Mouse (Mus musculus) lung, embryonic 15.5 days (tissue): ENCODE results near the gene Mrpl12. TPM values are rescaled to one million over a fixed set of nuclear protein-coding genes. Genes with fewer than 3 reads are reported as not detected.

ENCODE experiments used
- ATAC-seq: fragments of 200-750 bp; cut with Nextera tagmentation; 2 replicates; pipeline ENCODE4 v1.8.0; 2017; ENCODE audit warnings: moderate number of reproducible peaks, borderline replicate concordance; ENCODE audit not compliant: low FRiP score, low TSS enrichment; ENCODE audit errors: extremely low read depth
- H3K27ac ChIP-seq: fragments of 300-500 bp; sonication (generic); 2 replicates; pipeline ENCODE4 v1.5.1; 2015; ENCODE audit warnings: moderate library complexity, mild to moderate bottlenecking, inconsistent platforms
- H3K27me3 ChIP-seq: fragments of 300-500 bp; sonication (generic); 2 replicates; pipeline ENCODE4 v1.6.1; 2015; ENCODE audit warnings: inconsistent platforms
- H3K36me3 ChIP-seq: fragments of 300-500 bp; sonication (generic); 2 replicates; pipeline ENCODE4 v1.6.1; 2015; ENCODE audit warnings: inconsistent platforms
- H3K4me1 ChIP-seq: fragments of 300-500 bp; sonication (generic); 2 replicates; pipeline ENCODE4 v1.6.1; 2015; ENCODE audit warnings: inconsistent platforms
- H3K4me2 ChIP-seq: fragments of 300-500 bp; sonication (generic); 2 replicates; pipeline ENCODE4 v1.6.1; 2015; ENCODE audit warnings: inconsistent platforms, mild to moderate bottlenecking, moderate library complexity
- H3K4me3 ChIP-seq: fragments of 300-500 bp; sonication (generic); 2 replicates; pipeline ENCODE4 v1.5.1; 2015; ENCODE audit warnings: mild to moderate bottlenecking, inconsistent platforms
- H3K9ac ChIP-seq: fragments of 300-500 bp; sonication (generic); 2 replicates; pipeline ENCODE4 v1.6.1; 2015; ENCODE audit warnings: inconsistent platforms
- H3K9me3 ChIP-seq: fragments of 300-500 bp; sonication (generic); 2 replicates; pipeline ENCODE4 v1.6.1; 2016; ENCODE audit warnings: inconsistent platforms
- WGBS: fragments of 180-500 bp; shearing (Covaris S2); methylation state at CpG from one replicate; pipeline ENCODE4 v1.1.7; 2015; 5-methylcytosine and 5-hydroxymethylcytosine counted together
- polyA plus RNA-seq: library from polyadenylated mRNA; unstranded; fragments of >200 nt; fragmentation: Nextera tagmentation; extraction: Ambion mirVana; gene quantifications from 2 replicates; pipeline ENCODE4 v1.2.1, GENCODE M21; 2015

Mrpl12 gene
- polyA plus RNA-seq, 1 experiment from 2014 or later, result 125 TPM

DNA sequence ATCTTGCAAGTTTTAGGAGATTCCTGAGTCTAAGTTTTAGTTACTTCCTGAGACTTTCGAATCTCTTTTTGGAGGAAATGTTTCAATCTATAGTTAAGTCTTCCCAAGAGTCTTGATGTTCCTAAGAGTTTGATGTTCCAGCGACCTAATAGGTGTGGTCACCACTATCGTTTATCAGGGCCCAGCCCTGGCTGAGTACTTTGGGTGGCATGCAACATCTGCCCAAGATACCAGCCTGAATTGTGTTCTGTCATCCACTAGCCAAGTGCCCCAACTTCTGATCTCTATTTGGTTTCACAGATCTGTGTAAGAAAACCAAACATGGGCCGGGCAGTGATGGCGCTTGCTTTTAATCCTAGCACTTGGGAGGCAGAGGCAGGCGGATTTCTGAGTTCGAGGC is 29.0 kb upstream of the Mrpl12 start:
- H3K9ac ChIP-seq, result no peak overlapping the region
- H3K27ac ChIP-seq, result no peak overlapping the region
- ATAC-seq, result no peak
- 88% methylated on average over 7 of the region's 7 CpGs for WGBS
- no peak overlapping the region for H3K4me3 ChIP-seq
- H3K4me2 ChIP-seq, result no peak overlapping the region
- H3K36me3 ChIP-seq, result peaks cover 13% of the 10 kb centered on the region; the same call in 1 of the 2 replicates
- H3K27me3 ChIP-seq, result no peaks in the 10 kb centered on the region
- H3K9me3 ChIP-seq, result no peaks in the 10 kb centered on the region
- H3K4me1 ChIP-seq, result peaks cover 20% of the 10 kb centered on the region

GRCm38 (mm10) chr11:120457370-120457769 is 27.0 kb upstream of the Mrpl12 start:
- Histone ChIP-seq H3K27me3 (no peaks in the 10 kb centered on the region), H3K4me1 (peaks cover 20% of the 10 kb centered on the region), H3K4me2 (peak overlapping the region; percentile 90), H3K4me3 (peak overlapping the region; percentile 87), H3K9me3 (no peaks in the 10 kb centered on the region), H3K36me3 (peaks cover 31% of the 10 kb centered on the region), H3K9ac (peak overlapping the region; percentile 93), H3K27ac (peak overlapping the region; percentile 73)
- WGBS, result 18% methylated on average over 14 of the region's 14 CpGs
- ATAC-seq, result no peak

DNA sequence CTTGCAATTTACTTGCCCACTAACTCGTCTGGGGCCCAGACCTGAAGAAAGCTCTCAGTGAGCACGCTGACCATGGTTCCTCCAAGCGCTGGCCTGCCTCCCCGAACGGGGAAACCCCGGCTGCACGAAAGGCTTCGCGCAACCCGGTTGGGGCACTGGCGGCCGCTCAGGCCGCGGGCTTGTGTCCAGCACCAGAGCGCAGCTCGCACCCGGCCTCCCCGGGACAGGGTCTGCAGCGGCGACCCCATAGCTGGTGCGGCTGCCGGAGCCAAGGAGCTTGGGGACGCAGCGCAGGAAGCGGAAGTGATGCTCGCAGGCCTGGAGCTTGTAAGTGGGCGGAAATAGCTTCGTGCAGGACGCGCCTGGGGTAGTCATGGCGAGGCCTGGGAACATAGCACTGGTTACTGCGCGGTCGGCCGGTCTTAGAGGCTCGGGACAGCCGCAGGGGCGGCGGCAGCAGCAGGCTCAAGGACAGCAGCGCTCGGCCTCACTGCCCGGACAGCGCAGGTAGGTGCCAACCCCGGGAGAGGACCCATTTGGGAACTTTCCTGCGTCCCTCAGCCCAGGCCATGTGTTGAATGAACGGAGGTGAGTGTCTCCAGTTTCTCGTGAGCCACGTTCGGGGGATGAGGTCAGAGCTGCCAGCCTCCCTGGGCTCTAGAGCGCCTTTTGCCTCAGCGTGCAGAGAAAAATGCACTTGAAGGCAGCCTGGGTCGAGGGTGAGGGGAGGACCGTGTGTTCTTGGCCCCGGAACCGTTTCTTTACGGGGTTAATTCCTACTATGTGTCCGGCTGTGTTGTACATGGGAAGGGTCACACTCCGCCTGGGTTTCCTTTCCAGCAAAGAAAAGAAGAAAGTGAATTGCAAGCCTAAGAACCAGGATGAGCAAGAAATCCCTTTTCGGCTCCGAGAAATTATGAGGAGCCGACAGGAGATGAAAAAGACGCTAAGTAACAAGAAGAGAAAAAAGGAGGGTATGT is 26.4 kb upstream of the Mrpl12 start, which contains the start of the genes Oxld1 and Ccdc137:
Gene Oxld1, minus strand, starts transcription at position 297 of the 980 bp plus-strand sequence.
Gene Ccdc137, plus strand, starts transcription at position 344 of the 980 bp plus-strand sequence.
- peak; percentile 91 for ATAC-seq
- Histone ChIP-seq H3K4me2 (peak within 1 kb of the TSS; percentile 90), H3K9ac (peak within 1 kb of the TSS; percentile 93), H3K9me3 (no peaks in the 10 kb centered on the region), H3K4me3 (peak within 1 kb of the TSS; percentile 87), H3K27ac (peak within 1 kb of the TSS; percentile 73), H3K4me1 (peaks cover 20% of the 10 kb centered on the region), H3K36me3 (peaks cover 38% of the 10 kb centered on the region), H3K27me3 (no peaks in the 10 kb centered on the region)
- 3% methylated on average over 62 of the region's 62 CpGs for WGBS

DNA sequence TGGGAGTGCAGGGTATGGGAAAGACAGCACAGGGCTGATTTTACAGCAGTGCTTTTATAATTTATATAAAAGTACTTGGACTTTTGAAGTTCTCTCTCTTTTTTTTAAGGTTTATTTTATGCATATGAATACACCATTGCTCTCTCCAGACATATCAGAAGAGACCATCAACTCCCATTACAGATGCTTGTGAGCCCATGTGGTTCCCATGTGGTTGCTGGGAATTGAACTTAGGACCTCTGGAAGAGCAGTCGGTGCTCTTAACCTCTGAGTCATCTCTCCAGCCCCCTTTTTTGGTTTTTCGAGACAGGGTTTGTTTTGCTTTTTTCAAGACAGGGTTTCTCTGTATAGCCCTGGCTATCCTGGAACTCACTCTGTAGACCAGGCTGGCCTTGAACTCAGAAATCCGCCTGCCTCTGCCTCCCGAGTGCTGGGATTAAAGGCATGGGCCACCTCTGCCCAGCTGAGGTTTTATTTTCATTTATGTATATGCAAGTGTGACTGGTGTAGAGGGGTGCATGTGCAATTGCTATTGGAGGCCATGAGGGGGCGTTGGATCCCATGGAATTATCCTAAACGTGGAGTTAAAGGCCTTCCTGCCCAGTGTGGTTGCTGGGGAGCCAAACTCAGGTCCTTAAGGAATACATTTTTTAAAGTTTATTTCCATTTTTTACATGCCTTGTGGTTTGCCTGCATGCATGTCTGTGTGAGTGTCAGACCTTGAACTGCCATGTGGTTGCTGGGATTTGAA is 25.4 kb upstream of the Mrpl12 start:
- 60% methylated on average over 6 of the region's 6 CpGs for WGBS
- Histone ChIP-seq H3K36me3 (peaks cover 44% of the 10 kb centered on the region), H3K9ac (peak overlapping the region; percentile 93), H3K27me3 (no peaks in the 10 kb centered on the region), H3K4me2 (peak overlapping the region; percentile 90), H3K4me3 (peak overlapping the region; percentile 87), H3K27ac (no peak overlapping the region), H3K4me1 (peaks cover 20% of the 10 kb centered on the region), H3K9me3 (no peaks in the 10 kb centered on the region)
- ATAC-seq, result no peak

DNA sequence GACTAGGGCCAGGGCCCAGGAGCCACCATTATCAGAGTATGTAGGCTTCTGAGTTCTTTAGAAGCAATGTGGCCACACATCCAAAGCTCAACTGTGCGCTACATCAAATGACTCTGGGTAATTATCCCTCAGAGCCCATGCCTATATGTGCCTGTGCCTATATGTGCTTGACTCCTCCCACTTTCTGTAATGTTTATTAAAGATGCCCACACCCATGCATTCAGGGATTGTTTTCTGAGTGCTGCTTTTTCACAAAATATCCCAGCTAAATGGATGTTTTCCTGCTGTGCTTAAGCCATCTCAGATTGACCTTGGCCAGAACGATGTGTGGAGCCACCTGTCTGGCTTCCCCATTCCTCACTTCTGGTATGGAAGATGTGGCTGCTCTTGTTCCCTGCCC is 20.9 kb upstream of the Mrpl12 start:
- no peaks in the 10 kb centered on the region for H3K9me3 ChIP-seq
- peaks cover 55% of the 10 kb centered on the region for H3K36me3 ChIP-seq
- H3K9ac ChIP-seq, result no peak overlapping the region
- no peaks in the 10 kb centered on the region for H3K27me3 ChIP-seq
- H3K27ac ChIP-seq, result no peak overlapping the region
- H3K4me2 ChIP-seq, result no peak overlapping the region
- 83% methylated on average over 2 of the region's 2 CpGs for WGBS
- no peak overlapping the region for H3K4me3 ChIP-seq
- ATAC-seq, result no peak
- H3K4me1 ChIP-seq, result peaks cover 27% of the 10 kb centered on the region

DNA sequence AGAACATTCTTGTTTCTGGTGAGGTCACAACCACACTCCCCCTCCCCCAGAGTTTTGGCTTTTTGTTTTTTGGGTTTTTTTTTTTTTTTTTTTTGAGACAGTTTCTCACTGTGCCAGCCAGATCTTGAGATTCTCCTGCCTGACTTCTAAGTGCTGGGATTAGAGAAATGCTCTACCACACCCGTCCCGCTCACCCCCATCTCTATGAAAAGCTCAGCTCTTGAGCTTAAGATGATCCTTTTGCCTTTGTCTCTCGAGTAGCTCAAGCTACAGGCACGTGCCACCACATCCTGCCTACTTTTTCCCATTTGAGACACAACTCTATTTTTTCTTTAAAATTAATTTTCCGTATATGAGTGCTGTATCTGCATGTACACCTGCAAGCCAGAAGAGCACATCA is 20.0 kb upstream of the Mrpl12 start:
- 83% methylated on average over 5 of the region's 5 CpGs for WGBS
- ATAC-seq, result no peak

GRCm38 (mm10) chr11:120465521-120465920 is 18.9 kb upstream of the Mrpl12 start:
- H3K4me3 ChIP-seq, result 0 out of 2 replicates have a peak overlapping the region, but pooled peaks have one; percentile 96

More for the DNA sequence above, 20.0 kb upstream of the Mrpl12 start:
- H3K9ac ChIP-seq, result no peak overlapping the region
- no peaks in the 10 kb centered on the region for H3K27me3 ChIP-seq
- no peak overlapping the region for H3K27ac ChIP-seq
- peaks cover 54% of the 10 kb centered on the region for H3K36me3 ChIP-seq
- H3K4me2 ChIP-seq, result no peak overlapping the region
- H3K4me3 ChIP-seq, result no peak overlapping the region
- peaks cover 22% of the 10 kb centered on the region for H3K4me1 ChIP-seq
- H3K9me3 ChIP-seq, result no peaks in the 10 kb centered on the region

GRCm38 (mm10) chr11:120467051-120467735 is 17.2 kb upstream of the Mrpl12 start, which contains the start of gene Arl16:
Gene Arl16 (minus strand): TSS chr11:120467607.
- Histone ChIP-seq H3K27ac (peak within 1 kb of the TSS; percentile 29; the same call in 1 of the 2 replicates), H3K36me3 (peaks cover 57% of the 10 kb centered on the region), H3K9ac (peak within 1 kb of the TSS; percentile 92), H3K9me3 (no peaks in the 10 kb centered on the region), H3K4me3 (peak within 1 kb of the TSS; percentile 96), H3K4me2 (peak within 1 kb of the TSS; percentile 84), H3K4me1 (peaks cover 20% of the 10 kb centered on the region), H3K27me3 (no peaks in the 10 kb centered on the region)
- ATAC-seq, result peak; percentile 100
- under 1% methylated on average over 54 of the region's 54 CpGs for whole genome bisulfite sequencing

More at GRCm38 (mm10) chr11:120465521-120465920, 18.9 kb upstream of the Mrpl12 start:
- no peak for ATAC-seq
- Histone ChIP-seq H3K27me3 (no peaks in the 10 kb centered on the region), H3K27ac (no peak overlapping the region), H3K4me1 (peaks cover 20% of the 10 kb centered on the region), H3K9me3 (no peaks in the 10 kb centered on the region), H3K4me2 (0 out of 2 replicates have a peak overlapping the region, but pooled peaks have one; percentile 84), H3K9ac (no peak overlapping the region), H3K36me3 (peaks cover 56% of the 10 kb centered on the region)
- WGBS, result 85% methylated on average over 4 of the region's 4 CpGs

DNA sequence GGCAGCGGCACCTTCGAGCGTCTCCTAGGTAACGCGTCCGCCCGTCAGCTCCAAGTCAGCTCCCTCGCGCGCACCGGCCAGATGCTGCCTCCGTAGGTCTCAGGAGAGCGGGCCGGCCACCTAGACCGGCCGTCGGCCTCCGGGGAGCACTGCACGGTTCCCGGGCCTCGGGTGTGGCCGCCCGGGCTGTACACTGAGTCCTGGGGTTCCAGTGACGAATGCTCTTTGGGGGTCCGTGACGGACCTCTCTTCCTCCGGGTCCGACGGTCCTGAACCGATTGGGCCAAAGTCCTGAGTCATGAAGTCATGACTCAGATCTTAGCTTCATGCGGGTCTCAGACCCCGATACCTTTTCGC is 16.7 kb upstream of the Mrpl12 start:
- H3K36me3 ChIP-seq, result peaks cover 57% of the 10 kb centered on the region
- WGBS, result under 1% methylated on average over 33 of the region's 33 CpGs
- H3K9me3 ChIP-seq, result no peaks in the 10 kb centered on the region
- peaks cover 20% of the 10 kb centered on the region for H3K4me1 ChIP-seq
- peak overlapping the region; percentile 81 for H3K4me2 ChIP-seq
- no peak for ATAC-seq
- peak overlapping the region; percentile 92 for H3K9ac ChIP-seq
- H3K27ac ChIP-seq, result 0 out of 2 replicates have a peak overlapping the region, but pooled peaks have one; percentile 3
- peak overlapping the region; percentile 96 for H3K4me3 ChIP-seq
- H3K27me3 ChIP-seq, result no peaks in the 10 kb centered on the region

DNA sequence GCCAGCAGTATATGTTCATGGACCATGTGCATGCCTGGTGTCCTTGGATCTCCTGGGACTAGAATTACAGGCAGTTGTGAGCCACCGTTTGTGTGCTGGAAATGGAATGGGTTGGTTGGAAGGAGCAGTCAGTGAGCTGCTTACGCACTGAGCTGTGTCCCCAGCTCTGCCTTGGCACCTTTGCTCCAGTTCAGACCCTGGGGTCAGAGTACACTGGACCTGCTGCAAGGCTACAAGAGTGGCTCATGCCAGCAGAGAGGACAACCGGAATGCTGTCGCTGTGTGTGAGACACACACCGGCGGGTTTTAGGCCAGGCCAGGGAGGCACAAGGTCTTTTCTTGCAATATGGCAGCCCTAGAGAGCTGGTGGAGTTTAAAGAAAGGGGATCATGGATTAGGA is 12.4 kb upstream of the Mrpl12 start:
- no peak for ATAC-seq
- no peak overlapping the region for H3K4me2 ChIP-seq
- H3K27me3 ChIP-seq, result no peaks in the 10 kb centered on the region
- WGBS, result 92% methylated on average over 6 of the region's 6 CpGs
- peaks cover 10% of the 10 kb centered on the region for H3K4me1 ChIP-seq
- H3K4me3 ChIP-seq, result no peak overlapping the region
- no peak overlapping the region for H3K27ac ChIP-seq
- no peak overlapping the region for H3K9ac ChIP-seq
- no peaks in the 10 kb centered on the region for H3K9me3 ChIP-seq
- peaks cover 71% of the 10 kb centered on the region for H3K36me3 ChIP-seq

DNA sequence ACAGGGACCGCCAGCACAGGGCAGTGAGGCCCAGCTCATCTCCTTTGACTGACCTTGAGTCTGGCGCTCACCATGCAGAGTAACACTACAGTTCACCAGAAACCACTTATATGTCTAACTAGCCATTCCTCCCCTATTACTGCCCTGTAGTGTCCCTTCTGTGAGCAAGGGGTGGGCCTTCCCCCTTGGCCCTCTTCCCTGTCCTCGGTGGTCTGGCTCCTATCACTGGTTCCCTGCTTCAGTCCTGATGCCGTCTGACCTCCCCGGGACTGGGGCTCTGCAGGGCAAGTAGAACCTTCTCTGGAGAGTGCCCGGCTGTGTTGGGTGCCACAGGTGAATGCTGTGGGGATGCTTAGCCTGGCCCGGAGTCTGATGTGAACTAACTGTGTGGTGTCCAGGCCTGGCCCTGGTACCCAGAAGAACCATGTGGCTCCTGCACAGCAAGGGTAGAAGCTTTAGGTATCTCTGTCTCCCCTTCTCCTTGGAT is 922 bp upstream of the Mrpl12 start:
- no peak overlapping the region for H3K27ac ChIP-seq
- peak overlapping the region; percentile 81; the same call in 1 of the 2 replicates for H3K9ac ChIP-seq
- 85% methylated on average over 7 of the region's 7 CpGs for WGBS
- no peak for ATAC-seq
- H3K4me1 ChIP-seq, result peaks cover 16% of the 10 kb centered on the region
- peaks cover 70% of the 10 kb centered on the region for H3K36me3 ChIP-seq
- H3K4me2 ChIP-seq, result peak overlapping the region; percentile 83
- no peaks in the 10 kb centered on the region for H3K9me3 ChIP-seq
- peak overlapping the region; percentile 71; the same call in 1 of the 2 replicates for H3K4me3 ChIP-seq
- H3K27me3 ChIP-seq, result no peaks in the 10 kb centered on the region
